Mouse (Mus musculus) left cerebral cortex, adult 8-10 months (tissue): Measurements from ENCODE around the gene Gsg1l2. TPM values are rescaled to one million over a fixed set of nuclear protein-coding genes. Genes with fewer than 3 reads are reported as not detected.
A peak's percentile ranks its signal among the peaks of the same experiment; 100 is the strongest.

Source experiments
- DNase-seq, 2 experiments: peaks; one replicate each; pipeline ENCODE4 v3.0.0; 2022; ENCODE audit warnings: low spot score in 2 of 2
- total RNA-seq, 4 experiments: library from RNA; stranded (reverse); gene quantifications; 2 replicates each; pipeline ENCODE4 v1.2.4; 2022

Gene Gsg1l2
- total RNA-seq, 4 experiments from 2014 or later: not detected

DNA sequence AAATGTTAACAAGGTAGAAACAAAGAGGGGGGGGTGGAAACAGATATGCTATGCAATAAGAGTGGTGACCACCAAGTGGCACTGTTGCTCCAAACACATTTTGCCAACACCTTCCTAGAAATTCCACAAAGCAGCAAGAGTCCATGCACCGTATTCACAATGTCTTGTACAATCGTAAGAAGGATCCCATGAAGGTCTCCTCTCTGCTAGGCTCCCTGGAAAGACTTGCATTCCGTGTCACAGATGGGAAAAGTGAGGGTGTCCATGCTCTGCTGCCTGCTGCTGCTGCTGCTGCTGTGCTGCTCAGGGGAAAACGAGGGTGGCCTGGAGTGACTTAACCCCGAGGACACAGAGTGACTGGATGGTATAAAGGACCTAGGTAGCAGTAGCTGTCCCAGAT lies 45.2 kb downstream of the Gsg1l2 start:
- no peak for DNase-seq

DNA sequence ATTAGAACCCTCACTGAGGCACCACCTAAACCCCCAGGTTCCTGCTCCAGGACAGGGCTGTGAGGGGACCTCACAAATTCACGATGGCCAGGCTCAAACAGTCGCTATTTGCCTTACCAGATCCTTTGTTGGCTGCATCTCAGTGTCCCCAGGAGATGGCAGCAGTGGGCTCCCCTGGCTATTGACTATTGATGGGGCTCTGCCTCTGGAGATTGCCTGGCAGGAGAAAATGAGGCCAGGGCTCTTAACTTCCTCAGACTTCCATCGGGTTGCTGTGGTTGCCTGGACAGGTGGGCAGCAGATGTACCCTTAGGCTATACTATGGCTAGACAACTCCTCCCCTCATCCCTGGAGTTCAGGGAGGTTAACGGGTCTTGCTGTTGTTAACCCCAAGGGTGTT lies 45.8 kb downstream of the Gsg1l2 start:
- no peak for DNase-seq

DNA sequence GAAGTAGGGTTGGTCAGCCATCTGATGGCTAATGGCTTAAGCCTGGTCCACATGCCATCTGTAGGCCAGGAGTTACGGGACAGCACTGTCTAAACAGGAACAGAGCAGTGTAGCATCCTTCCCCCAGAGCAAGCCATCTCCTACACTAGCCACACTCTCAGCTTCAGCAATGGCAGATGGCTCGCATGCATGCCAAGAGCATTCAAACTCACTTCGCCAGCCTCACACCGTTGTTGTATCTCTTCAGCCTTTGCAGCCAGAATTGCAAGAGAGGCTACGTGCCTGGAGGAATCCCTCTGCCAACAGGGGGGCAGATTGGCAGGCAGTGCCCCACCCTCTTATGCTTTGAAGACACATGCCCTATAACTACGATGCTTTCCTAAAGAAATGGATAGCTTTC lies 47.2 kb downstream of the Gsg1l2 start:
- DNase-seq: peak in 1 of 2 experiments; percentile 57

DNA sequence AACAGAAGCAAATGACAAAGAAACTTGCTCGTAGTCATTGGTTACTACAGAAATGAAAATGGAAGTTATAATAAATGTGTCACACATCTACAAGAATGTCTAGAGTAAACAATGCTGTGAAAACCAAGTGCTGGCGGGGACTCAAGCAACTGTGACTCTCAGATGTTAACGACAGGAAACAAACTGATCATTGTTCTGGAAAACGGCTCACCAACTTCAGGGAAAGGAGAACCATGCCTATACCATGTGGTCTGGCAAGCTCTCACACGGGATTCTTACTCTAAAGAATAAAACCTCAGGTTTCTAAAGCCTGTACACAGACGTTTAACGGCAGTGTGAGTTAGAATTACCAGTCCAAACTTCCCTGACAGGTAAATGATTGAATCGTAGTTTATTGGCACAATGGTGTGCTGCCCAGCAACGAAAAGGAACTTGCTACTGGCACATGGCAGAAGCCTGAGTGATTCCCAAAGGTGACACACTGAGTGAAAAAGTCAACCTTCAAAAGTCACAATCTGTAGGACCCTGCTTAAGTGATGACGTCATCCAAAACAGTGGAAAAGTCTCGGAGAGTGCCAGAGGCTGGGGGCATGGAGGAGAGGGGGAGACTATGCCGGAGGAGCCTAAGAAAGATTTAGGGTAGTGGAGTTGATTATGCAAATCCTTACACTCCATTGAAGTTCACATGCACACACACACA lies 54.1 kb downstream of the Gsg1l2 start:
- no peak for DNase-seq

DNA sequence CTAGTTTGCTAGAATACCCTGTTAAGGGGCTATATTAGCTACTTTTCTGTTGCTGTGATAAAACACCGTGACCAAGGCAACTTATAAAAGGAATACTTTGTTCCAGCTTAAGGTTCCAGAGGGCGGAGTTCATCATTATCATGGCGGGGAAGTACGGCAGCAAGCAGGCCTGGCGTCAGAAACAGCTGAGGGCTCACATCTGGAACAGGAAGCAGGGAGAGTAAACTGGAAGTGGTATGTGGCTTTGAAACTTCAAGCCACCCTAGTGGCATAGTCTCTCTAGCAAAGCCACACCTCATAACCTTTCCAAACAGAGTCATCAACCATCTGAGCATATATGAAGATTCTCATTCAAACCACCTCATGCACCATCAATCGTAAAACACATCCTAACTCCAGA lies 55.1 kb downstream of the Gsg1l2 start:
- no peak for DNase-seq

DNA sequence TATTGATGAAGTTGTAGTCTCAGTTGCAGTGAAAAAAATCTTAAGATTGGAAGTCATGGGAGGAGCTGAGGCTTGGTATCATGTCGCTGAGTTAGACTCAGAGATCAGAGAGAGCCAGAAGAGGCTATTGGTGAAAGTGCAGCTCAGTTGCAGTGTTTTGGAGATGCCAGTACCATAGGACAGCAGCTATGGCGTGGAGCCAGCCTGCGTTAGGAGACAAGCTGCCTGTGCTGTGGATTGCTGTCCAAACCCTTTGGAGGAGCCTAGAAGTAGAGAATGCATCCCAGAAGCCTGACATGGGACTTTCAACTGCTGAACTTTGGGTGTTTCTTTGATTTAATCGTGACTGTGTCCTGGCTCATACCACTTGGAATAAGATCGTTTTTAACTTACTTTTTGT lies 57.4 kb downstream of the Gsg1l2 start:
- no peak for DNase-seq

GRCm38 (mm10) chr11:67835408-67836078 lies 61.1 kb downstream of the Gsg1l2 start:
- DNase-seq: no peak

Other genes with a start within 250 kb of the Gsg1l2 start
- gene Rcvrn, start 79.3 kb upstream of the Gsg1l2 start, total RNA-seq: 1 to 10 TPM in 2 of 4 experiments, under 1 TPM in 2; 0.72 to 2.4 (median 1.0) TPM
- gene Glp2r, start 3.5 kb upstream of the Gsg1l2 start, total RNA-seq: 1 to 10 TPM; 1.4 to 2.0 (median 1.8) TPM
- gene Dhrs7c, start 23.6 kb downstream of the Gsg1l2 start, total RNA-seq: not detected
- 1 to 10 TPM; 3.0 to 4.6 (median 3.9) TPM for gene Usp43, start 147.5 kb downstream of the Gsg1l2 start, total RNA-seq
- 1 to 10 TPM; 4.9 to 8.6 (median 5.8) TPM for gene Cfap52, start 191.0 kb downstream of the Gsg1l2 start, total RNA-seq
- gene Stx8, start 191.6 kb downstream of the Gsg1l2 start, total RNA-seq: 10 to 100 TPM; 27.4 to 41.6 (median 32.4) TPM